Mouse (Mus musculus): ENCODE data around the gene Fadd. TPM values are rescaled to one million over a fixed set of nuclear protein-coding genes. Genes with fewer than 3 reads are reported as not detected.

The Fadd gene
- polyA plus RNA-seq, 1 experiment from 2014 or later: 7.1 TPM

Other genes starting within 250 kb of the Fadd start
- gene Cttn, start 111.5 kb downstream of the Fadd start, polyA plus RNA-seq (2016; fragmentation: Nextera tagmentation; extraction: Ambion mirVana): 184 and 191 TPM in 2 replicates
- gene Ppfia1, start 28.7 kb downstream of the Fadd start, polyA plus RNA-seq (2016; fragmentation: Nextera tagmentation; extraction: Ambion mirVana): 38.6 and 43.7 TPM in 2 replicates
- 3.1 and 3.3 TPM in 2 replicates for gene Ano1, start 169.5 kb upstream of the Fadd start, polyA plus RNA-seq (2016; fragmentation: Nextera tagmentation; extraction: Ambion mirVana)

All from neural tube, embryonic 12.5 days (tissue).